Mouse (Mus musculus) kidney, adult 2 months (tissue): ENCODE data around the gene Cryge. TPM values are rescaled to one million over a fixed set of nuclear protein-coding genes. Genes with fewer than 3 reads are reported as not detected.

Source experiments
- DNase-seq: peaks from one replicate; pipeline ENCODE4 v3.0.0; 2021
- H3K27ac ChIP-seq: fragments of 200-500 bp; 2 replicates; pipeline ENCODE4 v1.5.1; 2012; ENCODE audit warnings: low read depth, low read length, control low read depth, inconsistent platforms; ENCODE audit not compliant: insufficient read depth
- H3K27me3 ChIP-seq: fragments of 200-500 bp; replicated peaks from 2 replicates; pipeline ENCODE4 v1.6.1; 2012; ENCODE audit warnings: mild to moderate bottlenecking, moderate library complexity, low read length, inconsistent platforms; ENCODE audit not compliant: control insufficient read depth, insufficient read depth
- H3K36me3 ChIP-seq: fragments of 200-500 bp; 2 replicates; pipeline ENCODE4 v1.6.1; 2012; ENCODE audit warnings: mild to moderate bottlenecking, moderate library complexity, low read length, inconsistent platforms; ENCODE audit not compliant: control insufficient read depth, insufficient read depth
- H3K4me1 ChIP-seq: fragments of 200-500 bp; 2 replicates; pipeline ENCODE4 v1.6.1; 2011; ENCODE audit warnings: low read length; ENCODE audit not compliant: control insufficient read depth, insufficient read depth
- H3K4me3 ChIP-seq: fragments of 200-500 bp; 2 replicates; pipeline ENCODE4 v1.5.1; 2011; ENCODE audit warnings: mild to moderate bottlenecking, low read depth, low read length, control low read depth; ENCODE audit not compliant: insufficient read depth
- CTCF ChIP-seq: fragments of 200-500 bp; conservative IDR thresholded peaks from 2 replicates; pipeline ENCODE4 v1.5.1; 2011; ENCODE audit warnings: low read depth, mild to moderate bottlenecking, control low read depth, low read length, moderate library complexity, mixed read lengths; ENCODE audit not compliant: insufficient read depth, insufficient read length
- POLR2A ChIP-seq: fragments of 200-500 bp; IDR thresholded peaks from one replicate; pipeline ENCODE4 v1.6.1; 2011; ENCODE audit warnings: low read depth, low read length, control low read depth
- WGBS: fragments of 180-500 bp; shearing (Covaris S2); methylation state at CpG from one replicate; pipeline ENCODE4 v1.1.7; 2018; 5-methylcytosine and 5-hydroxymethylcytosine counted together
- polyA plus RNA-seq: library from polyadenylated mRNA; depleted of rRNA; stranded (reverse); fragments of >200 nt; gene quantifications from 2 replicates; pipeline ENCODE4 v1.2.3, GENCODE M21; 2012

Gene Cryge
- polyA plus RNA-seq, 1 experiment, result not detected

DNA sequence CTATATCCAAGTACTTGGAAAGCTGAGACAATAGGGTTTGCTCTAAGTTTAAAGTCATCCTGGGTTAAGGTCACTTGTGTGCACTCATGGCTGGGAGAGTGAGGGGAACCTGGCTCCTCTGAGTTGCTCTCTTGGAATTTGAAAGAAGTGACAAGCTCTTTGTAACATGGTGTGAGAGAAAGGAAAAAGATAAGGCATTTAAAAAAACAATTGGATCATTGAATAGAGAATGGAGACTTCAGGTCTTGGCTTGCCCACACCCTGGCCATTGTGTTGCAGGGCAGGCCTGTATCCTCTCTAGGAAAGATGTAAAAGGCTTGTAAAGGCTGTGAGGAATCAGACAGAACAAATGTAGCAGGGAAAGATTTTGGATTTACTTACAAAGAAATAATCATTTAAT lies 16.9 kb upstream of the Cryge start:
- TF ChIP-seq POLR2A (no peak), CTCF (no peak)
- H3K27me3 ChIP-seq, result no peaks in the 10 kb centered on the region
- no peaks in the 10 kb centered on the region for H3K36me3 ChIP-seq

DNA sequence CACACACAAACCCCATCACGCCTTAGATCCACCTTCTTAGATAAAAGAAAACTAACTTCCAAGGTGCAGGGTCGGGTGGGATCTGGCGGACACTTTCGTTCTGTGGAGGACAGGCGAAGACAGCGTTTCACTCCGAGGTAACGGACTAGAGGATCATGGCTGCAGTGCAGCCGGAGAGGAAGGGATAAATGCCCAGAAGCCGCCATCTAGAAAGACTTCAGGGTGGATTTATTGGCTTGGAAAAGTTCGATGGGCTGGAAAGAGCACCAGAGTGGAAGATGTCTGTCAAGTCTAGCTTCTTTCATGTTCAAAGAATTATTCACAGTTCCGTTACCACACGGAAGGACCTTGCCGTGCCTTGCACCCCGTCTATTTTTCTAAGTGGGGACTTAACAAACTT lies 13.3 kb upstream of the Cryge start:
- H3K36me3 ChIP-seq, result no peaks in the 10 kb centered on the region
- WGBS, result 48% methylated on average over 15 of the region's 15 CpGs
- no peak overlapping the region for H3K27ac ChIP-seq
- TF ChIP-seq CTCF (no peak), POLR2A (no peak)
- no peak for DNase-seq
- no peaks in the 10 kb centered on the region for H3K27me3 ChIP-seq
- H3K4me3 ChIP-seq, result no peak overlapping the region
- H3K4me1 ChIP-seq, result no peaks in the 10 kb centered on the region

More for the DNA sequence above, 16.9 kb upstream of the Cryge start:
- Histone ChIP-seq H3K4me3 (no peak overlapping the region), H3K27ac (no peak overlapping the region), H3K4me1 (no peaks in the 10 kb centered on the region)
- DNase-seq, result no peak

DNA sequence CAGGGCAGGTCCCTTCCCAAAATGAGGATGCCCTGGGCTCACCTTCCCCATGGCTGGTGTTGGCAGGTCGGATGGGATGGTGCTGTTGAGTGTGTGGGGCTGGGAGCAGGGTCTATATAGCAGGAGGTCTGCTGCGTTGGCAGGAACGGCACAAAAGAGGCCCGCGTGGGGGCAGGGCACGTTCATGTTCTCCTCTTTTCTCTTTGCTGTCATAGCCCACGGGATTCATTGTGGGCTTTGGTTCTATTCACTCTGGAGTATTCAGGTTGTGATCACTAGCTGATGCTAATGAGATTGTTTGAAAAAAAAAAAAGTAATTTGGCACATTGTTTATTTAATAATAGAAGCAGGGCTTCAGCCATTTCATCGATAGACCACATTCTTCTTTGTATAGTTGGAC lies 12.4 kb upstream of the Cryge start, which contains the start of gene Crygd:
Gene Crygd, minus strand, starts transcription at position 101 of the 400 bp plus-strand sequence.
- 91% methylated on average over 8 of the region's 8 CpGs for WGBS
- no peak within 1 kb of the TSS for H3K27ac ChIP-seq
- no peak for DNase-seq
- H3K4me3 ChIP-seq, result no peak within 1 kb of the TSS
- H3K27me3 ChIP-seq, result no peaks in the 10 kb centered on the region
- TF ChIP-seq POLR2A (no peak), CTCF (no peak)
- no peaks in the 10 kb centered on the region for H3K4me1 ChIP-seq
- H3K36me3 ChIP-seq, result no peaks in the 10 kb centered on the region

DNA sequence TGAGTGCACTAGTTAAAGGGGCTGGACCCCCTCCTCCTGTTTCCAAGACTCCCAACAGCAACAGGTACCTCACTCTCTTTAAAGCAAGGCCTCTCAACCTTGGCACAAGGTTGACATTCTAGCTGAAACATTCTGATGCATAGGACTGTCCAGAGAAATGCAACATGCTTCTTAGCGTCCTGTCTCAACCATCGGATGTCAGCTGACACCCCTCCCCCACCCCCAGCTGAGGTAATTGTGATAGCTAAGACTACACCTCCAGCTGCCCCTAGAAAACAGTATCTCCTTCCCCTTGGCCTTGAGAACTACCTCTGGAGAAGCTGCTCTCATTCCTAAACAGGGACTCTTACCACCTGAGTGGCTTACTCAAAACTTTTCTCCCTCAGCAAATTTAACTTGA lies 1.2 kb upstream of the Cryge start:
- no peaks in the 10 kb centered on the region for H3K27me3 ChIP-seq
- WGBS, result 44% methylated on average over 2 of the region's 2 CpGs
- no peak overlapping the region for H3K4me3 ChIP-seq
- DNase-seq, result no peak
- no peak for TF ChIP-seq CTCF
- TF ChIP-seq POLR2A, result no peak
- no peaks in the 10 kb centered on the region for H3K4me1 ChIP-seq
- no peak overlapping the region for H3K27ac ChIP-seq
- no peaks in the 10 kb centered on the region for H3K36me3 ChIP-seq

DNA sequence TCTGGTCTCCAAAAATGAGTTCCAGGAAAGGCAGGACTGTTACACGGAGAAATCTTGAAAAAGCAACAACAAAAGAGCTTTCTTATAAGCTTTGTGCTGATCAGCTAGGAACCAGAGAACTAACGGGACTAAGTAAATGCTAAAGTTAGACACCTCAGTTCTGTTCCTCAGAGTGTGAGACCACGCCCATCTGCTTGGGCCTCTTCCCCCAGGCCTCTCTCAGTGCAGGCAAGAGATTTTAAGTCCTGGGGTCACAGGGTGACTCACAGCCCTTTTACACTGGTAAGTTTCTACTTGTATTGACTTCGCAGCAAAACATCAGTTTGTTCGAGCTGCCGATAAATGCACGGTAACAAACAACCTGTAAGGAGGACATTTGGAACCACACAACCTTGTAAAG lies 747 bp upstream of the Cryge start:
- Histone ChIP-seq H3K4me3 (no peak overlapping the region), H3K4me1 (no peaks in the 10 kb centered on the region), H3K27ac (no peak overlapping the region), H3K27me3 (no peaks in the 10 kb centered on the region), H3K36me3 (no peaks in the 10 kb centered on the region)
- WGBS, result 69% methylated on average over 7 of the region's 7 CpGs
- no peak for TF ChIP-seq CTCF
- no peak for TF ChIP-seq POLR2A
- no peak for DNase-seq

DNA sequence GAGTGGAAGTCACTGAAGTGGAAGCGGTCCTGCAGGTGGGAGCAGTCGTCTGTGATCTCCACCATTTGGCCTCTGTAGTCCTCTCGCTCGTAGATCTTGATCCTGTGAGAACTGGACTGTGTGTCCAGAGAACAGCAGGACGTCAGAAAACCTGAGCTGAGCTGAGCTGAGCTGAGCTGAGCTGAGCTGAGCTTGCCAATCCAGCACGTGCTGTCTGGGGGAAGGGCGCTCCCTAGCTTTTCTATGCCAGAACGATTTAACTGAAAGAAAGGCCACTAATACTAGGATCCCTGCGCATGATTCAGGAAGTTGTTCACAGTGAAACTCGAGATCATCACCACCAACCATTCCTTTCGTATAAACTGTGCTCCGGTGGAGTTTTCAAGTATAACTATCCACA lies 2.2 kb downstream of the Cryge start:
- H3K36me3 ChIP-seq, result no peaks in the 10 kb centered on the region
- no peak overlapping the region for H3K27ac ChIP-seq
- TF ChIP-seq CTCF (no peak), POLR2A (no peak)
- no peak overlapping the region for H3K4me3 ChIP-seq
- WGBS, result 31% methylated on average over 12 of the region's 12 CpGs
- DNase-seq, result peak; percentile 65
- H3K4me1 ChIP-seq, result no peaks in the 10 kb centered on the region
- H3K27me3 ChIP-seq, result no peaks in the 10 kb centered on the region

DNA sequence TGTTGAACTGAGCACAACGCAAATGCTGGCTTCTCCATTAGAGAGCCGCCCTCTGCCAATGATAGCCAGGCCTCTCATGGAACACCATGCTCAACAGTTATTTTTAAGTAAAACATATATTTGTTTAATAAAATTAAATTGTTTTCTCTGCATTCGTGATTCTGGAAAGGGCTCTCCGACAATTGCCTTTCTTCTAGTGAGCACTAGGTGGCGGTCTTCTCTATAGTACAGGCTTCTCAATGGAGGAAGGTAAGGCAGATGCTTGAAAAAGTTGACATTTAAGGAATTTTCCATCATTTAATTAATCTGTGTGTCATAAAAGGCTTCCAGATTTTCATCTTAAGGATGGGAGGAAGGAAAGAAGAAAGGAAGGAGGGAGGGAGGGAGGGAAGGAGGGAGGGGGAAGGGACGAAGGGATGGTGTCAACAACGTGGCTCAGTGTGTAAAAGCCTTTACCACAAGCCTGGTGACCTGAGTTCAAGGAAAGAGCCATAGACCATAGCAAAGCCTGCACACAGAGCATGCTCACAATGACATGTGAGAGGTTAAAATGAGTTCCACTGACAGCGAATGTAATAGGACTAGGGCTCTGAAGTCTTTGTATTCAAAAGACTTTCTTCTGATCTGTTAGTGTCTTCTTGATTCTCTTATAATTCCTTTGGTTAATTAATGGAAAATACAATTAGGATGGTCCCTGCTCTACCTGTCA lies 4.4 kb downstream of the Cryge start:
- peak; percentile 43 for DNase-seq
- Histone ChIP-seq H3K27me3 (no peaks in the 10 kb centered on the region), H3K27ac (no peak overlapping the region), H3K4me1 (no peaks in the 10 kb centered on the region), H3K36me3 (no peaks in the 10 kb centered on the region), H3K4me3 (no peak overlapping the region)
- 0 out of 2 replicates have a peak, but pooled peaks have one; percentile 4 for TF ChIP-seq CTCF
- no peak for TF ChIP-seq POLR2A
- 28% methylated on average over 8 of the region's 8 CpGs for WGBS

DNA sequence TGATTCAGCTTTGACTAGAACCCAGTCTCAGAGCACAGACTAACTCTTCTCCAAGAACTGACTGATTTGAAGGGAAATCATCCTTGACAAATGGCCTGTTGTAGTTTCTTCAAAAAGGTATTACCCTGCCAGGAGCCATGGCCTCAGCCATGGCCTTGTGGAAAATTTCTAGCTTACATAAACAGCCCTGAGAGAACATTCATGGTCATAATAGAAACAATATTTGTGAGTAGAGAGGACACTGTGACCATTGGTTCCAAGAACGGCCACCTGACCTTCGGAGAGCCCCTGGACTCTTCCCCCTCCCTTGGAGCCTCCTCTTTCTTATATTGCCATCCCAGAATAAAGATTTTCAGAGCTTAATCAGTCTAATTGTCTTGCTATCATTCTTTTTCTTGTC lies 7.5 kb downstream of the Cryge start:
- H3K27me3 ChIP-seq, result no peaks in the 10 kb centered on the region
- DNase-seq, result no peak
- WGBS, result 82% methylated on average over 2 of the region's 2 CpGs
- H3K4me3 ChIP-seq, result no peak overlapping the region
- H3K36me3 ChIP-seq, result no peaks in the 10 kb centered on the region
- no peaks in the 10 kb centered on the region for H3K4me1 ChIP-seq
- TF ChIP-seq POLR2A (no peak), CTCF (no peak)
- H3K27ac ChIP-seq, result no peak overlapping the region
